Mouse (Mus musculus) right cerebral cortex, postnatal 10 days (tissue): ENCODE data around the gene Ctsf.
A peak's percentile ranks its signal among the peaks of the same experiment; 100 is the strongest.
"Not testable (repeated sequence)": the region's sequence is repeated elsewhere in the genome, so short reads cannot be mapped to it uniquely, and the experiment has no call there.

Source experiments
- DNase-seq, 2 experiments: peaks; one replicate each; pipeline ENCODE4 v3.0.0; 2021; ENCODE audit warnings: low spot score in 2 of 2

Ctsf gene

DNA sequence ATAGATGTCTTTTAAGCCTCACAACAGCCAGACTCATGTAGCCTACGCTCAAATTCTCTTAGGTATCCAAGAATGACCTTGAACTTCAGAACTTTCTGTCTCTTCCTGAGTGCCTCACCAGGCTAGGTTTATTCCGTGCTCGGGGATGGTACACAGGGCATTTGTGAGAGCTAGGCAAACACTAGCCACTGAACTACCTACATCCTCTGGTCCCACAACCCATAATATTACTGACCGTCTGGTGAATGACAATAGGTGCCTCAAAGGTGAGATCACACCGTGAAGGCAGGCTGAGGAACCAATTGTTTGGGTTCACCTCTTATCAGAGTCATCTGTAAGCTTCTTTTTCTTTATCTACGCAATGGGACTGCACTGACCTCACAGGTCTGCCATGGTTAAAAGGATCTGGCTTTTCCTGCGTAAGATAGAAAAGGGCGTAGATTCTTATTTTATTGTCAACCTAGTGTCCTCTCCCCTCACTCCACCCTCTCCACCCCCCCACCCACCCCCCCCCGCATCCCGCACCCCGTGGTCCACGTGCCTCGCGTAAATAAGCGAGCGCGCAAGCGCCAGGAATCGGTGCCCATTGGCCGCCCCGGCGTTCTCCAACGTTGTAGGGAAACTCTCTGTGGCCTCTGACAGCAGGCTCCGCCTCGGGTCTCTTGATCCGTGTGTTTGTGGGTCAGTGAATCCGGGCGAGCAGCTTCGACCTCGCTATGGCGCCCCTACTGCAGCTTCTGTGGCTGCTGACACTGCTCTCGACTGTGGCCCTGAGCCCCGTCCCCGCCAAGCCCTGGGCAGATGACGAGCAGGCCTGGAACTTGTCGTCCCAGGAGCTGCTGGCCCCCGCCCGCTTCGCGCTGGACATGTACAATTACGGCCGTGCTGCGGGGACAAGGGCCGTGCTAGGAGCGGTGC is at the start of gene Ctsf:
Ctsf (plus strand) TSS at position 579 of the 918 bp plus-strand sequence.
- DNase-seq = peak; percentile 94

DNA sequence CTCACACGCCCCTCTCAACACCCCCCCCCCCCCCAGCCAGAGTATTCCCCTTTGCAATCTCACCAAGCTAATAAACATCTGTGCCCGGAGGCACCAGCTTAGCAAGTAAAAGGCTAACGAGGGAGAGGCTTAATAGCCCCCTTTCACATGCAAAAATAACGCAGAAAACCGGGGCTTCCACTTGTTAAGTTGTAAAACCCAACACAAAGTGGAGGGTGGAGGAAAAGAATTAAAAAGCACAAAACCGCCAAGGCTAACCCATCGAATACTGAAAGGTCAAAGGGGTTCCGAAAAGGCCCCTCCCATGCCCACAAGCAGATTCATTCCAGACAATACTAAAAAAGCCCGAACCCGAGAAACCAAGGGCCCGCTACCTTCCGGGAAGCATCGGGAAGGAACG is 44.6 kb upstream of the Ctsf start:
- no peak for DNase-seq

DNA sequence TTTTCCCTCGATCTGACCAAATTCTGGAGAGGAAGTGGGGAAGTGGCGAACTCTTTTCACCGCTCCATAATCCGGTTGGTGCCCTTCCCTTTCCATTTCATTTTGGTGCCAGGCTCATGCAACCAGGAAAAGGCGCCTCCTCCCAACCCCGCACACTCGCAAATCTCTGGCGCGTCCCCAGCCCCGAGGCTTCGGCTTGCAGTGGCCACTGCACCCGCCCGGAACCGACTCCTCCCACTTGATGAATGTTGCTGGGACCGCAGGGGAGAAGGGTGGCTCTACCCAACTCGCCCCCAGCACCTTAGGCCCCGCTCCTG is 44.2 kb upstream of the Ctsf start:
- no peak for DNase-seq

DNA sequence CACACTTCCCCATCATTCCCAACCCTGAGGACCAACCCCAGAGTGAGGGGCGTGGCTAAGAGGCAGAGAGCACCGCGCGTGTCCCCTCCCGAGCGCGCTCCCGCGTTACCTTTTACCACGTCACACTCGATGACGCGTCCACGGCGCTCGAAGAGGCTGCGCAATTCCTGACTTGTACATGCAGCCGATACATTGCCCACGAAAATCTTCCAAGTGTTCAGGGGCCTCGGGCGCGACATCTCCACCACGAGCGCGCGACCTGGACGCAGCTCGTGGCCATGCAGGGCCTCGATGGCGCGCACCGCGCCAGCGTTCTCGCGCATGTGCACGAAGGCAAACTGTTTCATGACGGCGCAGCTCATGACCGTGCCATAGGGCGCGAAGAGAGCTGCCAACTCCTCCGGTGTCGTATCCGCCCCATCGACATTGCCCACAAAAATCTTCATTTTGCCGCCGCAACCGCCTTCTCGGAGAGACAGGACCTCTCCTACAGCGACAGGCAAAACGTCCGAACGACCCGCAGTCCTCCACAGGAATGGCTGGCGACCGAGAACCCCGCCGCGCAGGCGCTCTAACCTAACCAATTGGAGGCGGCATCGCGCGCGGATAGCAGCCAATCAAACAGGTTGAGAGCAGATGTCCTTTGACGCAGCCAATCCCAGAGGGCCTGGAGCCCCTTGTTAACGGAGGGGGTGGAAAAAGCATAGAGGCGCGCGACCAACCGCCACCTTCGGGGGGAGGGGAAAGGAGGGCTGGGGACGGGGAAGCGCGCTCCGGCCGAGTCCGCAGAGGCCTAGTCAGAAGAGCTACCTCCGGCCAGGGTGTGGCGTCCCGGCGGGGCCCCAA is 43.6 kb upstream of the Ctsf start, which contains the start of the genes Gm21992 and Rbm14:
Gm21992 (minus strand) TSS at position 550 of the 846 bp plus-strand sequence.
Rbm14 (minus strand) TSS at position 572 of the 846 bp plus-strand sequence.
- peak; percentile 99 for DNase-seq

DNA sequence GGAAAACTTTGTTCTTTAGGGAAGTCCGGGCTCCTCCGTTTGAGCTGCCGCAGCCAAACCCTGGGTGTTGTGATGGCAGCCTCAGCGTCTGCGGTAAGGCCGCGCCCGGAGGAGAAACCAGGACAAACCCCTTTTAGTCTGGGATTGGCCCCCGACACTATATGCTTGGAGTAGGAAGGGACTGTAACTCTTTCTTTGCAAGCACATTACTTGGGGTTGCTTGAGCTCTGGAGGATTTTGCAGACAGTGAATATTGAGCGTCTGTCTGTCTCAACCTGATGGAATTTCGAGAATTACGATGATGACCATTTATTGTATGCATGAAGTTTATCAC is 43.1 kb upstream of the Ctsf start:
- no peak for DNase-seq

DNA sequence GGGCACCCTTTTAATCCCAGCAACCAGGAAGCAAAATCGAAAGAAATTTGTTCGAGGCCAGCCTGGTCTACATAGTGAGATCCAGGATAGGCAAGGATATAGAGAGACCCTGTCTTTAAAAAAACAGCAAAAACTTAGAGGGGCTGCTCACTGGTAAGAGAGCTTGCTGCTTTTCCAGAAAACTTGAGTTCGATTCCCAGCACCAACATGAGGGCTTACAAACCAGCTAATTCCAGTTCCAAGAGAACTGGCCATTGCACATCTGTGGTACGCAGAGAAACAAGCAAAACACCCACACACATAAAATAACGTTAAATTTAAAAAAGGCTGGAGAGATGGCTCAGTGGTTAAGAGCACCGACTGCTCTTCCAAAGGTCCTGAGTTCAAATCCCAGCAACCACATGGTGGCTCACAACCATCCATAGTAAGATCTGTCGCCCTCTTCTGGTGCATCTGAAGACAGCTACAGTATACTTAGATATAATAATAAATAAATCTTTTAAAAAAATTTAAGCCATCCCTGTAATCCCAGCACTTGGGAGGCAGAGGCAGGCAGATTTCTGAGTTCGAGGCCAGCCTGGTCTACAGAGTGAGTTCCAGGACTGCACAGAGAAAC is 42.5 kb upstream of the Ctsf start:
- not testable (repeated sequence) for DNase-seq

DNA sequence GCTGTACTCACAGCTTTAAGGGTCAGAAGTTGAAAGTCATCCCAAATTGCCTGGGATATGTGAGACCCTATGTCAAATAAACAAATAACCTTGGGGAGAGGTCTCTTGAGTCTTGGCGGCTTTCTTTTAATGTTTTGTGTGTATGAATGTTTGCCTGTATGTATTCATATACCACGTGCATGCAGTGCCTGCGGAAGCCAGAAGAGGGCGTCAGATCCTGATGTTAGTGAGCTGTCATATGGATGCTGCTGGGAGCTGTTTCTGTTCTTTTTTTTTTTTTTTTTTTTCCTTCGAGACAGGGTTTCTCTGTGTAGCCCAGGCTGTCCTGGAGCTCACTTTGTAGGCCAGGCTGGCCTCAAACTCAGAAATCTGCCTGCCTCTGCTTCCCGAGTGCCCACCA is 41.9 kb upstream of the Ctsf start:
- peak in 1 of 2 experiments; percentile 54 for DNase-seq

DNA sequence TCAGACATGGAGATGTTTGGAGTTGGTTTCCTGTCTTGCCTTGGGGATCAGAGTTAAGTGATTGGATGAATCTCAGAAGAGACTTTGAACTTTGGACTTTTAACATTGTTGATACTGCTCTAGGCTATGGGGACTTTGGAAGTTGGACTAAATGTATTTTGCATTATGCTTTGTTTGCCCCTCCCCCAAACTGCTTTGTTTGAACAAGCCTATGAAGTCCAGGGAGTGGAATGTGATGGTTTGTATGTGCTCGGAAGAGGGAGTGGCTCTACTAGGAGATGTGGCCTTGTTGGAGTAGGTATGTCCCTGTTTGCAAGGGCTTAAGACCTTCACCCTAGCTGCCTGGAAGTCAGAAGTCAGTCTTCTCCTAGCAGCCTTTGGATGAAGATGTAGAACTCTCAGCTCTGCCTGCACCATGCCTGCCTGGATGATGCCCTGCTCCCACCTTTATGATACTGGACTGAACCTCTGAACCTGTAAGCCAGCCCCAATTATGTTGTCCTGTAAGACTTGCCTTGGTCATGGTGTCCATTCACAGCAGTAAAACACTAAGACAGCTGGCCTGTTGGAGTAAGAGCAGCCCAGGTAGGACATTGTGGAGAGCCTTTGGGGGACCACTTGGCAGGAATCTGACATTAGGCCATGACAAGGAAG is 37.6 kb upstream of the Ctsf start:
- DNase-seq = no peak

DNA sequence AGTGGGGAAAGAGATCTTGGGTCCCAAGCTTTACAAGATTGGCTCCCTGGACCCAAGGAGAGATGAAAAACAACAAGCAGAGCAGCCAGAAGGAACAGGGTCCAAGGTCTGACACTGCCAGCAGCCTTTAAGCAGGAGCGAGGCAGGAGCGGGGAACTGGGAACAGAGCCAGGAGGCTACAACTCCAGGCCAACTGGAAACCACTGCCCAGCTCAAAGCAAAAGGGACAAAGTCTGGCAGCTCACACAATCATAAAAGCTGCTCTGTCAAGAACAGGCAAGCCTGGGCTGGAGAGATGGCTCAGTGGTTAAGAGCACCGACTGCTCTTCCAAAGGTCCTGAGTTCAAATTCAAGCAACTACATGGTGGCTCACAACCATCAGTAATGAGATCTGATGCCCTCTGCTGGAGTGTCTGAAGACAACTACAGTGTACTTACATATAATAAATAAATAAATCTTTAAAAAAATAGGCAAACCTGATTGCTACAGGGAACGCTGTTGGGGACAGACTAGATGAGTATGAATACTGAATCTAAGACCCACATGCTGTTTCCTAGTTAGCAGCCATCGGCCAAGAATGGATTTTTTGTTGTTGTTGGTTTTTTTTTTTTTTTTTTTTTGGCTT is 34.1 kb upstream of the Ctsf start:
- DNase-seq = peak; percentile 88 to 89

DNA sequence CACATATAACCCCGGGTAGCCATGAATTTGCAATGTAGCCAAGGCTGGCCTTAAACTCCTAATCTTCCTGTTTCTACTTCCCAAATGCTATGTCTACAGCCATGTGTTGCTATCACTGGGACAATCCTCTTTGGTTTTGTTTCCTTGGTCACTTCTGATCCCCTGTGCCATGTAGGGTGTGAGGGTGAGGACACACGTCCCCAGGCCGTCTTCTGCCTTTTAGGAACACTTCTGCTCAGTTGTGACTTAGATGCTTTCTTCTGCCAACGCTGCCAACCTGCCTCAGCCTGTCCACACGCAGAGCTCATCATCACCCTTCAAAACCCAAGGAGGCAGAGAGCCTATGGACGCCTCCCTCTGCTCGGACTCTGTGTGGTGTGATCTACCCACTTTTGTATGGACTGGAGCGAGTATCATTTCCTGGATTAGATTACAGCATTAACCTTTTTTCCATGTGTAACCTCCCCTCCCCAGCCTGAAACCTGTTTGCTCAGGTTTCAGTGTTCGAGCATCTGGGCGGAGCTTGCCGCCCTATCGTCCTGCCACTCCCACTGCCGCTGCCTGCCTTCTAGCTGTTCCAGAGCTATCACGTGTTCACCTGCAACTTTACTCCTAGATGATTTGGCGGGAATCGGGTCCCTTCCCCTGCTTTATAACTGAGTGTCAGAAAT is 26.4 kb upstream of the Ctsf start:
- no peak for DNase-seq

DNA sequence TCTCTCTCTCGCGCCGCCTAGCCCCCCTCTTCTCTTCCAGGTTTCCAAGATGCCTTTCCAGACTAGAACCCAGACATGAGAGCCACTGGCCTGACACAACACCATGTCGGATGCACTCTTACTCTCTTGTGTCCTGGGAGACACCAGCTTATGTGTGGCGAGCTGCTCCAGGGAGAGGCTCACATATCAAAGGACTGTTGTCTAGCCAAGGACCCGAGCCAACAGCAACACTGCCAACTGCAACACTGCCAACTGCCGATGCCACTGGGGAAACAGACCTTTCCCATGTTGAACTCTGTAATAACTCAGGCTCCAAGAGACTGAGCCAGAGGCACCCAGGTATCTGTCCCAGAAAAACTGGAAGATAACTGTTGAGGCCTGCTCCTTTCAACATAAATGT is 25.8 kb upstream of the Ctsf start:
- peak; percentile 73 to 78 for DNase-seq

DNA sequence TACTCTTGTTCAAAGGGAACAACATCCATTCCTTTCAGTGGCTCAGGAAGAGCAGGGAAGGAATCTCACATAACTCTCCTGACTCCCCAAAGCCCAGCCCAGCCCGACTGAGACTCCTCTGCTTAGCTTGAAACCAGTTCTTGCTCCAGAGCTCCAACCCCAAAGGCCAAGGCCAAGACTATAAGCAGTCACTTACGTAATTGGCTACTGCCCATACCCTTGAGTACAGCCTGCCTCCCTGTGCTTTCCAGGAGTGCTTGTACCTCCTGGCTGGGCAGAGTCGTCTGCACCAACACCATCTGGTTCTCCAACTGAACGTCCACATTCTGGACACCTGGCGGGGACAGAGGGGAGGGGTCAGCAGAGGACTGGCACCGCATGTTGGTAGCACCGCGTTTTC is 21.0 kb upstream of the Ctsf start:
- no peak for DNase-seq

DNA sequence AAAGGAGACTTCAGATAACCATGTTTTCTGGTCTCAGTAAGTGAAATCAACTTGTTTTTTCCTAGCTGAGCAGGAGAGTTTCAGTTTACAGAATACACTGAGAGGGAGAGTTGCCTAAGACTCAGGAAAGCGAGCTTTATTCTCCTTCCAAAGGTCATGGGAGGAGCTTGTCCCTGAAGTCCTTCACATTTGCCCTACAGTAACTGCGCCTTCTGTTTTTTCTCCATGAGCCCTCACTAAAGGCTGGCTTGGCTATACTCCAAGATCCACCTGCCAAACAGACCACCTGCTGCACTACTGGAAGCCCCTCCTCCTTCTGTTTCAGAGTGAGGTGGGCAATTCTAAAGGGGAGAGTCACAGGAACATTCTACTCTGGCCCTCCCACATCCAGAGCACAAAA is 18.8 kb upstream of the Ctsf start:
- DNase-seq = no peak

DNA sequence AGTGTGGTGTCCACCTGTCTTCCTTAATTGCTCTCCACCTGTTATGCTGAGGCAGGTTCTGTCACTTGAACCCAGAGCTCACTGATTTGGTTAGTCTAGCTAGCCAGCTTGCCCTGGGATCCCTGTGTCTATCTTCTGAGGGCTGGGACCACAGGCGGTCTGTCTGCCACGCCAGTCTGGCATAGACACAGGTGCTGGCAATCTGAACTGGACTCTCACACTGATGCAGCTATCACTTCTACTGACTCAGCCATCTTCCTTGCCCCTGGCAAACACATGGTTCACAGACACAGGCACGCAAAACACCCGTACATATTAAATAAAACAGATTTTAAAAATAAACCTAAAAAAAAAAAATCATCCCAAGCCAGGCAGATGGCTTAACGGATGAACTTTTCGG is 17.9 kb upstream of the Ctsf start:
- no peak for DNase-seq

DNA sequence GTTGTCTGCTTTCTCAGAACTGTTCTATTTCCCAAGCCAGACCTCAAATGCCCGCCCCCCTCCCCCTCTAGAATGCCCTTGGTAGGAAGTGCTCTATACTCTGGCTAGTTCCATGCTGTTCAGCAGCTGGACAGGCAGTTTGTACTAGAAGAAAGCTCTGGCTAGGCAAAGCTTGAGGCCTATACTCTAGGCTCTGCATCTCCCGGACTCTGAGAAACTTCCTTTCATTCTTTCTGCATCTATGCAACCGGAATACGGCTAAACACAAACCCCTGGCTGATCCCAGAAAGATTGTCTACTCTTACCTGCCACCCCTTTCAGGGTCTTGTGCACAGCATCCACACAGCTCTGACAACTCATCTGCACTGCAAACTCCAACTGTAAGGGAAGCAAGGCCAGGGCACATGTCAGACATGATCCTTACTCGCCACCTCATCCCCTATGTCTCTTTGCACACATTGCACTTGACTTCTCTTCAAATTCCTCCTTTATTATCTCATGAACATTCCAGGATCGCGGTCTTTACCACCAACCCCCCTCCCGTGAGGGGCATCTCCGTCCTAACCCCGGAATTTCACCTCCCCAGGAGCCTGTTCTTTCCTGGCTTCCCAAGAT is 16.3 kb upstream of the Ctsf start:
- DNase-seq = no peak

DNA sequence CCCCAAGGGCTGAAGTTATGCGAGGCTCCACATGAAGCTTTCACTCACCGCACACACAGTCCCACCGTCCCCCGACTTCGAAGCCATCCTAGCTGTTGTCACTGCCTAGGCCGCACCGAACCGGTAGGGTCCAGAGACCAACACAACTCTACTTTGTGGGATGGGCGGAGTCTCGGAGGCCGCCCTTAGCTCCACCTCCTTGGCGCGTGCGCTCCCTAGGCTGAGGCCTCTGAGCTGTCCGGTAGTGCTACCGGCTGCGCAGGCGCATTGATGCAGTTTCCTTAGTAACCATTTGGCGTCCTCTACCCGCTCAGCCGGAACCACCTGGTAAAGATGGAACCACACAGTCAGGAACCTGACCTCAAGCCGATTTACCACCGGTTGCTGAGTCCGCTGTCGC is 15.8 kb upstream of the Ctsf start, which contains the start of the genes Ccs and Ccdc87:
Ccs (minus strand) TSS at position 184 of the 400 bp plus-strand sequence.
Ccdc87 (plus strand) TSS at position 218 of the 400 bp plus-strand sequence.
- DNase-seq = peak; percentile 97 to 98

DNA sequence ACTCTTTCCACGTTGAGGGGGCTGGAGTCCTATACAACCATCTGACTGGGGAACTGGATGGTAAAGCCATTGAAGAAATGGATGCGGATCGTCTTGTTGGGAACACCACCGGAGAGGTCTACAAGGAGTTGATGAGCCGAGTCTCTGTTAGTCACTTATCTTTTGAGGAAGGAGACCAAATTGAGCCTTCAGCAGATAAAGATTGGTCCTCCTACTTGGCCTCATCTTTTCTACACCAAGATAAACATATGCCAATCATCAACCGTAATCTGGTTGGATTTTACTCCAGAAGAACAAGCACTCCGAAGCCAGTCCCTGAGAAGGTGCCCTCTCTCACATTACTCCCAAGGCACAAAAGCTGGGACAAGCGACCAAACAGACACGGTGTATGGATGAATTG is 14.1 kb upstream of the Ctsf start:
- DNase-seq = no peak

DNA sequence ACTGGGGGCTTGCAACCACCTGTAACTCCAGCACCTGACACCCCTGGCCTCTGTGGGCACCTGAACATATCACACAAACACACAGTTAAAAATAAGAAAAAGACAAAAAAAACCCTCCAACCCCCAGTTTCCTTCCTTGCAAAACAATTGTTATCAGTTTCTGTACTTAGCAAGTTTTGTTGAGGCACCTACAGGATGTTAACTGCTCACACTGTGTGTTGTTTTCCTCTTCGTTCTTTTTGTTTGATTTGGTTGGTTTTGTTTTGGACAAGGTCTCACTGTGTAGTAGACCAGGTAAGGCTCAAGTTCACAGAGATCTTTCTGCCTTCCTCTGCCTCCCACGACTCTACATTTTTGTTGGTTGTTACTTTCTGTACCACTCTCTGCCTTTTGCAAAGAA is 12.3 kb upstream of the Ctsf start:
- no peak for DNase-seq

DNA sequence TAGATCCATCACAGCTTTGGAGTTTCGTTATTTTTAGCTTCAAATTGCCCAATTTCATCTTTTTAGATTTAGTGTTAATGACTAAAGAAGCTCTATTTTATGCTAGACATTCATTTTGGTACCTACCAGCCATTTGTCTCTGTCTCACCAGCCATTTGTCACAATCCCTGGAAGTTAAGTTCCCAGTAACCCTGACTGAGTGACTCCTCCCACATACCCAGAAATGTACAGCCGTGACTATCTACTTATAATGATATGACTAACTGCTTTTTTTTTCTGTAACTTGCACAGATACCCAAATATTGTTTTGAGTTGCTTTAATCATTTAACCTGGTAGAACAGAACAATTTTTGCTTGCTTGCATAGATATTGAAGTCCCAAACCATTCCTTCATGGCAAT is 9.1 kb upstream of the Ctsf start:
- no peak for DNase-seq

DNA sequence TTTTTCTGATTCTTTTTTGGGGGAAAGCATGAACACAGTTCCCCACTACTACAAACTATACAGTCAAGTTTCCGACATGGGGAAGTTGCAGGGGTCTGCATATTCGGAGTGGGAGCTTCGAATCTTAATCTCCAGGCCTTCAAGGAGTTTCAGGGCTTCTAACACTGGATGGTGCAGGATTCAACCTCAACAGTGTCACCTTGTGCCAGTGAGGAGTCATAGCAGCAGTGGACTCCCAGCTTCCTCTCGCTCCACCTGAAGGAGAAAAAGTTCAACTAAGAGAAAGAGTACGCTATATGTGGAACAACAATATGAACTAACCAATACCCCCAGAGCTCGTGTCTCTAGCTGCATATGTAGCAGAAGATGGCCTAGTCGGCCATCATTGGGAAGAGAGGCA is 7.4 kb upstream of the Ctsf start:
- no peak for DNase-seq
